Mouse (Mus musculus) erythroblast, embryonic 14.5 days (primary cell): ENCODE measurements around the gene Hoga1.

Source experiments
- GATA1 ChIP-seq: IDR thresholded peaks from 2 replicates; pipeline ENCODE4 v1.6.1; 2012; ENCODE audit warnings: low read length, inconsistent platforms, mixed read lengths
- TAL1 ChIP-seq: IDR thresholded peaks from 3 replicates; pipeline ENCODE4 v1.6.1; 2012; ENCODE audit warnings: low read length, inconsistent platforms, mixed read lengths

DNA sequence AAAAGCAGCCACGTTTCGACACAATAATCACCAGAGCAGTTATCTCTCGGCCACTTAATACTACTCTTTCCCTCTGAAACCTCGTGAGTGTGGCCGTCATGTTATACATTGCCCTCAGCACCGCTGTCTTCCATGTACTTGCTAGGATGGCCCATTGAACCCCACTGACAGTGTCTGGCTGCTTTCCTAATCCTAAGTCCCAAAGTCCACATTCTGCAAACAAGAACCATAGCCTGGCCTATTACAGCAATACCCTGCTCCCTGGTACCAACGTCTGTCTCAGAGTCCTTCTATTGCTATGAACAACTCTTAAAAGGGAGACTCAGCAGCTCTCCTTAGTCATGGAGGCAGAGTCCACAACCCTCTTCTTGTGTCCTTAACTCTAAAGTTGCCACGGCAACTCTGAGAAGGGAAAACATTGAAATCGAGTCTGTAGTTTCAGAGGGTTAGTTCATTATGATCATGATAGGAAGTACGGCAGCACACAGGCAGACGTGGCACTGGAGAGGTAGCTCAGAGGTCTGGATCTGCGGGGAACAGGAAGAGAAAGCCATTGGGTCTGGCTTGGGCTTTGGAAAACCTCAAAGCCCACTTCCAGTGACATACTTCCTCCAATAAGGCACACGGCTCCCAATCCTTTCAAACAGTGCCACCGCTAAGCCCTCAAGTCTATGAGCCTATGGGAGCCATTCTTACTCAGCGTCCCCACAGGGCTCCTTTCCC, 26.6 kb downstream of the Hoga1 start:
- TF ChIP-seq GATA1 (no peak), TAL1 (no peak)
